Mouse (Mus musculus) heart, postnatal 0 days (tissue): ENCODE measurements at regions not wholly inside any gene's neighbourhood (a gene's known extent, or its start where the extent isn't known, plus 50 kb on each side); places are given as distances from the start of the nearest gene placed in this dataset.

Source experiments
- CTCF ChIP-seq: IDR thresholded peaks from 2 replicates; pipeline ENCODE4 v1.5.1; 2016; ENCODE audit warnings: antibody characterized with exemption, control low read depth, low read depth
- EP300 ChIP-seq: IDR thresholded peaks from 2 replicates; pipeline ENCODE4 v1.6.1; 2016; ENCODE audit warnings: antibody characterized with exemption, low read depth

DNA sequence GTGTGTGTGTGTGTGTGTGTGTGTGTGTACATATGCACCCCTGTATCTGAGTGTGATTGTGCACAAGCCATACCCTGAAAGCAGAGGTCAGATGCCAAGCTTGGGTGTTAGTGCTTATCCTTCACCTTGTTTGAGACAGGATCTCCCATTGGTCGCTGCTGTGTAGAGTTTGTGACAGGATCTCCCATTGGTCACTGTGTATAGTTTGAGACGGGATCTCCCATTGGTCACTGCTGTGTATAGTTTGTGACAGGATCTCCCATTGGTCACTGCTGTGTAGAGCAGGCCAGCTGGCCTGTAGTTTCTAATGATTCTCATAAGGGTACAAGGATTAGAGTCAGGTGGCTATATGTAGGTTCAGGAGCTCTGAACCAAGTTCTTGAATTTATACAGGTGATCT, 213.3 kb upstream of the Pmfbp1 start:
- TF ChIP-seq EP300 (no peak), CTCF (no peak)
